Mouse (Mus musculus) cerebellum, adult 2 months (tissue): Measurements from ENCODE around the gene Ubr2.

Experiments
- CTCF ChIP-seq: fragments of 200-500 bp; IDR thresholded peaks from 2 replicates; pipeline ENCODE4 v1.5.1; 2011; ENCODE audit warnings: low read depth, mild to moderate bottlenecking, control low read depth, low read length, moderate library complexity, borderline replicate concordance; ENCODE audit not compliant: insufficient read depth
- POLR2A ChIP-seq: fragments of 200-500 bp; IDR thresholded peaks from 2 replicates; pipeline ENCODE4 v1.6.1; 2011; ENCODE audit warnings: low read length, control low read depth, borderline replicate concordance; ENCODE audit not compliant: insufficient read depth

DNA sequence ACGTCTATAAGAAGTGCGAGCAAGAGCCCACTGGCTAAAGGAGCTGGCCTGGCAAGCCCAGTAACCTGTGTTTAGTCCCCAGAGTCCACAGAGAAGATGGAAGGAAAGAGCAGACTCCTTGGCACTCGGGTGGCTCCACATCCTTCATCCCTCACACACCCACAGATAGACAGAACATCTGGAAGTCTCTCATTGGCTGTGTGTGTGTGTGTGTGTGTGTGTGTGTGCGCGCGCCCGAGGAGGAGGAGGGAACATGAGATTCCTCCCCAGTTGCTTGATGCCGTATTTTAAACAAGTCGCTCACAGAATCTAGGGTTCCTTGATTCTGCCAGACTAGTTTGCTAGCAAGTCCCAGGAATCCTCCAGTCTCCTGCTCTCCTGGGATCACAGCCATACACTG lies 3.6 kb downstream of the Ubr2 start:
- TF ChIP-seq CTCF: no peak
- no peak for TF ChIP-seq POLR2A
